Mouse (Mus musculus): Measurements from ENCODE around the gene Igfbp7.

Gene Igfbp7

DNA sequence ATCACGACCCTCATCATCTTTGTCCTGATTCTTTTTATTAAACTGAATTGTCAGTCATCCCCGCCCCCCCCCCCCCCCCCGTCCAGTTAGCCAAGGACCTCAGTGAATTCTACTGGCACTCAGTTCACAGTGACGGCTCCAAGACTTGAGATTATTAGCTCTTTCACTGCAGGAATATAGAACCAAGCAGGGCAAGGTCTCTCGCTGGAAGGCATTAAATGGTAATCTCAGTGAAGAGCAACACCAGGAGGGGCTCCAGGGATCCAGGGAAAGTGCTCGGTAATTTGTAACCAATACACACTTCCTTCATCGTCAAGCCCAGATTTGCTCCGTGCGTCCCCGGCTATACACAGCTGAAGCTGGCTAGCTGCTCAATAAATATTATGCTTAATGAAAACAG, 2.9 kb downstream of the Igfbp7 start:
- no peak for DNase-seq

- no peak for DNase-seq
Measured at GRCm38 (mm10) chr5:77402901-77403300, 4.9 kb downstream of the Igfbp7 start.

- no peak for DNase-seq
Measured at GRCm38 (mm10) chr5:77402137-77402536, 5.7 kb downstream of the Igfbp7 start.

GRCm38 (mm10) chr5:77400823-77401222, 7.0 kb downstream of the Igfbp7 start:
- no peak for DNase-seq

DNA sequence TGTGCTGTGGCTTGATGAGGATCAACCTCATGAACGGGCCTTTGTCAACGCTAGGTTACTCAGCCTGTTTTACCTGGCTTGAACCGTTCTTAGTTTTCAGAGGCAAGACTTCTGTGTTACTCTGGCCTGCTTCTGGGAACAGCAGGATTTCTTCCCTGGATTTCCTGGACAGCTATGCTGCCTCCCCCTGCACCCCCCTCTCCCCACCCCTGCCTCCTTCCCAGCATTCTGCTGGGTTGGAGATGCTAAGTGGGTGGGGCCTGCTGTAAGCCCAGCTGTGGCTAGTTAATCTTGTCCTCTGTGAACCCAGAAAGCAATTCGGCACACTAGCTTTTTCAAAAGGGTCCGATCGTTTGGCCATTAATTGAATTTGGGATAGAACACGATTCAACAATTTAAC, 7.7 kb downstream of the Igfbp7 start:
- DNase-seq = no peak

DNA sequence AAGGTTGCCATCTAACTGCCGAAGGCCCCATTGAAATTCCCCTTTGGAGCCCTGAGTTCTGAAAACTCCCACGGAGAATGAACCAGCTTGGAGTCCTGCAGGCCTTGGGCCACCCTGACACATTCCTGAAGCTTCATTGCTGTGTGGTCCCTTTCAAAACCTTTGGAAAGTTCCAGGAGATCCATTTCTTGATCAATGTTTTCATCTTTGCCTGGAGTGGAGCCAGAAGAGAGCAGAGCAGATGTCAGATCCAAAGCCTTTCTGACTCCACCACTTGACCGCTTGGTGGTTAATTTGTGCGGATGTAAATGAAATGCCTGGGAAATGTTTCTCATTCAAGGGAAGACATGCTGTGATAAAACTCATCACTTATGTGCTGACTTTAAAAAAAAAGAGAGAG, 8.8 kb downstream of the Igfbp7 start:
- no peak for DNase-seq

DNA sequence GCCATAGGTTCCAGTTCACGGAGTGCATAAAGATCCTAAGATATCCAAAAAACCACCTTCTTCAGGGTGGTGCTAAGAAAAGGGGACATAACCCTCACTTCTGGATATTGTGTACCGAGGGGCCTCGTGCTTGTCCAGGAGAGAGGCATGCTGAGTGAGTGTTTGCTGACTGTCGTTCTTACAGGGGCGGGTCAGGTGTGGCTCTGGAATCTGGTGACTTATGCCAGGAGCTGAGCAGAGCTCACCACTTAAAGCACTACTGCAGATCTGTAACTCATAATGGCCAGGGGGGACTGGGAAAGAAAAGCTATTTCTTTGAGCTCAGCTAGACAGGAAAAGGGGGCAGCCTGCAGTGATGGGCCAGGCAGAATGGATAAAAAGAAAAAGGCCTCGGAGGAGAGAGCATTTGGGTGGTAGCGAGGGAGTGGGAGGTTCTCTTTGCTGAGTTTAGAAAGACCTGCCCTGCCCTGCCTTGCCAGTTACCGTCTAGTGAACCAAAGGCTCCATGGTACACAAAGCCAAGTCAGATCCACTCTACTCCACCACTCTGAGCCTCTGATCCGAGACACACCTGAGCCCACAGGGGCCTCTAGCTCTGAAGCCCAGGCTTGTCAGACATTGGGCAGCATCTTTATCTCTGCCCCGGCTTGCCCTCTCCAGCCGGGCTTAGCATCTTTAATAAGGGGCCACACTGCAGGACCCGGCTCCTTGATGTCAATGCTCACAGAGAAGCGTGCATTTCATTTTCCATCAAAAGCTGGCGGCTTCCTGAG, 9.4 kb downstream of the Igfbp7 start:
- DNase-seq = no peak

GRCm38 (mm10) chr5:77393990-77394618, 13.7 kb downstream of the Igfbp7 start:
- peak; percentile 14 for DNase-seq

DNA sequence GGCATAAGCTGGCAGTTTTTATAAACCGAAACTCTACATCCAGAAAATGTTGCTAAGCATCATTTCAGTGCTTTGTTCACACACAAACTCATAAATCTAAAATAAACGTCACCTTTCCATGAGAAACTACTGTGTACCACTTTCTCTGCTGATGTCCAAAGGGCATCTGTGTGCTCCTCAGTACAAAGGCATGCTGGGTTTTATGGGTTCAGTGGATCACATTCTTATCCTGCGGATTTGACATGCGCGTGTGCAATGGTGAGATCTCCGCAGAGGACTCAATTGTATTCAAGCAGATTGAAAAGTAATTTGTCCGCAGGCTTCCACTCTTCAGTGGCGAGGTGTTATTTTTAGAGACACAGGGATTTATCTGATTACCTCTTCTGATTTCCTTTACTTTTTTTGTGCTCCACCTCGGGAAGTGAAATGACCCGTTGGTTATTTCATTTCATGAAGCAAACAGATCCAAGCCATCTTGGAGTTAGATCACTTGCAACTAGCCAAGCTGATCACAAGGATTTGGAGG, 14.7 kb downstream of the Igfbp7 start:
- no peak for DNase-seq

DNA sequence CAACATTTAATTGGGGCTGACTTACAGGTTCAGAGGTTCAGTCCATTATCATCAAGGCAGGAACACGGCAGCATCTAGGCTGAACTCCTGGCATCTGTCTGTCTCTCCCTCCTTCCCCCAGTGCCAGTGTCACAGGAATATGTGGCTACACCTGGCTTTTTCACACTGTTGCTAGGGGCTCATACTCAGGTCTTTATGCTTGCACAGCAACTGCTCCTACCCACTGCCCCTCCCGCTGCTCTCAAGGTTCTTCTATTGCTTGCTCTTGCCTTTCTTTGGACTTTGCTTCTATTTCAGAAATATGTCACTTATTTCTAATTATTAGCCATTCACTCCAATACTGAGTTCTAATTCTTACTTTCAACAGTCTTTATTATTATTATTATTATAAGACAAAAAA, 17.6 kb downstream of the Igfbp7 start:
- DNase-seq = no peak

DNA sequence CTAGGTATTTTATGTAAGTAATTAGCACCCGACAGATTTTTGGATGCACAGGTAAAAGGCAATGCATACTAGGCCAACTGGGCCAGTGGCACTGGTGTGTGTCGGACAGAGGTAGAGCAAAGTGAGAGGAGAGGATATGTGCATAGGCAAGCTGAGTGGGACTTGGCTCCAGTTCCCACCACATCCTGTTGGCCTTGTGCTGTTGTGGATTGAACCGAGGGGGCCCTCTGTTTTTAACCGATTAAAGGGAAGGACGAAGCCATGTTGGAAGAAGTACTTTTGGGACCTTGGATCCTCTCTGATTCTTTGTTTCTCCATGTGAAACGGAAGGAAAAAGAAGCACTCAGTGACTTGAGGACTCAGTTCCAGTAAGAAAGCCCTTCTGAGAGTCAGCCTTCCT, 19.5 kb downstream of the Igfbp7 start:
- DNase-seq = no peak

DNA sequence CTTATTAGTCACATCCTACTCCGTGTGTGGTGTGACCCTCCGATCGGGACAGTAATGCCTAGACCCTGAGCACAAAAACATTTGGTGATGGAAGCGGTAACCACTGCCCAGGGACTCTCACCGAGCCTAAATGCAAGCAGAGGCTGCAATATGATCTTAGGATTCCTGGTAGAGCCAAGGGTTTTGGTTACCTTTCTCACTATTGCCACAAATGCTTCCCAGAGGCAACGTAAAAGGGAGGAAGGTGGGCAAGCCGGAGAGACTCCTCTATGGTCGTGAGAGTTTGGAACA, 20.5 kb downstream of the Igfbp7 start:
- DNase-seq = no peak

DNA sequence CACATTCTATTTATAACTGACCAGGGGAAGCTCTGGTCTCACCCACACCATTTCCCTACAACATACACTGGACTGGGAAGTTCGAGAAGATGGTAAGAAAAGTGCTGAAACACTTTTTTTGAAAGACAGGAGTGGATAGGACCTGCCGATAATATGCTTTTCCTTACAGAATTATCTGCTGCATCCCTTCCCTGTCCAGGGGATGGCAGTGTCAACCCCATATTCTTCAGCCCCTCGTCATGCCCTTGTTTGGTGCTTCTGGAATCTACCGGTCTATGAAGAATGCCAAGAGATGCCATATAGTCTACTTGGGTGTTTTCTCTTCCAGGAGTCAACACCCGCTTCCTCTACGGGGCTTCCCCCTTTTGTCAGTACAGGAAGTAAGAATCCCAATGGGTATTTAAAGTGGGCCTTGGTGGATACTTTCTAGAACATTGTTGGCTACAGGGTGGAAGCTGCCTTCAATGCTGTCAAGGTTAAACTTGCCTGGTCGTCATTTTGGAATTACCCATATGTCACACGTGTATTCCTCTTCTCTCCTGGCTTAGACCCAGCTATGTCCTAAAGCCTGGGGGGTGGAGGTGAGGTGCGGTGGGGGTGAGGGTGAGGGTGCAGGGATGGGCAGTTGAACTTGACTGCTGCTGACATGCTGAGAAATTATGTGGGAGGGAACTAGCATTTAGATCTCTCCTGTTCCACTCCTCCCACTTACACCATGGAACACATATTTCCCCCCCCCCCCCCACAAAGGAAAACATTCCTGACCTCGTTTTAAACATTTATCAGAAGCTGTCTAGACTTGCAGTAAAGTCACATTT, 21.0 kb downstream of the Igfbp7 start:
- DNase-seq = no peak

GRCm38 (mm10) chr5:77385900-77386595, 21.8 kb downstream of the Igfbp7 start:
- no peak for DNase-seq

- no peak for DNase-seq
Measured at GRCm38 (mm10) chr5:77385221-77385620, 22.6 kb downstream of the Igfbp7 start.

GRCm38 (mm10) chr5:77384724-77385123, 23.1 kb downstream of the Igfbp7 start:
- DNase-seq = no peak

DNA sequence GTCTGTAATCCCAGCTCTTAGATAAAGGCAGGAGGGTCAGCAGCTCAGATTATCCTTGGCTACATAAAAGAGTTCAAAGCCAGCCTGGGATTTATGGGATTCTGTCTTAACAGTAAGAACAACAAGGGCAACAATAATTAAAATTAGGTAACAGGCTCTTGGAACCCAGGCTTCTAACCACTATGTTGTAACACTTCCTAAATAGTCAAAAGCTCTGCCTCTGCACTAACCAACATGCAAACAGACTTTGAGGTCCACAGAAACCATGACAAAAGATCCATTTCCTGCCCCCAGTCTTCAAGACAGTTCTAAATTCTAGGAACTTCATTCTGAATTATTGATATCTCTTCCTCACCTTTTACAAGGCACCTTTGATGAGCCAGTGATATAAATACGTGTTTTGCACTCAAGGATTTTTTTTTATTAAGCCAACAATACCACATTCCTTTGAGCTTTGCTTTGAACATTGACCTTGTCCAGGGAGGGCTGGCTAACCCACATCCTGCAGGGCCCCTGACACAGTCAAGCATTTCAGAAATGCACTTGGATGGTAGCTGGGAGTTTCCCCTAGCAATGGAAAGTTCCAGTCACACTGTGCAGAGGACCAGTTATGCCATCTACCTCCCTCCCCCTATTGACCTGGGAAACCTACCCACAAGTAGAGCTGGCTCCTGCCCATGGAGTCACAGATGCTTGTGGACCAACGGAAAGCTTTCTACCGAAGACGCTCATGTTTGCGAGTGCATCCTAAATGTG, 23.9 kb downstream of the Igfbp7 start:
- DNase-seq = no peak

DNA sequence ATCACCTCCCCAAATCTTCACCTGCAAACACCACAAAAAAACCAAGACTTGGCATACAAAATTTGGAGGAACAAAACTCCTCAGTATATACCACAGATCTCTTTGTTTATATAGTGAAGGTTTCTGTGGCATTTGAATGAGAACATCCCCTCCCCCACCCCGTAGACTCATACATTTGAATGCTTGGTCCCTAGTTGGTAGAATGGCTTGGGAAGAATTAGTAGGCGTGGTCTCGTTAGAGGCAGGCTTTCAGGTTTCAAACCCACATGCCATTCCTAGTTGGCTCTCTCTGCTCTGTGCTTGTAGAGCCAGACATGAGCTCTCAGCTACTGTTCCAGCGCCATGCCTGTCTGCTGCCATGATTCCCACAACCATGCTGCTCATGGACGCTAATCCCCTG, 26.2 kb downstream of the Igfbp7 start:
- no peak for DNase-seq

DNA sequence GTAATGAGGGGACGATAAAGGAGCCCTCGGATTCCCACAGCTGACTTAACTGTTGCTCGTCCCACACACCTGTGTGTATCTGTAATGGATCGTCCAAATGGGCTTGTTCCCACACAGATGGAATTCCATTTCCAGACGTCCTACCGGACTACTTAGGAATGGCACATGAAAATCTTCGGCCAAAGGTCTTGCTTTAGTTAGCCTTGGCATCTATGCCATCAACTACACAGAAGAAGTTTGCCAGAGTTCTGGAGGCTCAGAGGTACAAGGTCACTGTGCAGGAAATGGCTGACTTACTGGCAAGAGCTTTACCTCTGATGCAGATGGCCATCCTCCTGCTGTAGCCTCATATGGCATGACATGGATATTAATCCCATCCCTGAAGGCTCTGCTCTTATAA, 26.6 kb downstream of the Igfbp7 start:
- DNase-seq = no peak

DNA sequence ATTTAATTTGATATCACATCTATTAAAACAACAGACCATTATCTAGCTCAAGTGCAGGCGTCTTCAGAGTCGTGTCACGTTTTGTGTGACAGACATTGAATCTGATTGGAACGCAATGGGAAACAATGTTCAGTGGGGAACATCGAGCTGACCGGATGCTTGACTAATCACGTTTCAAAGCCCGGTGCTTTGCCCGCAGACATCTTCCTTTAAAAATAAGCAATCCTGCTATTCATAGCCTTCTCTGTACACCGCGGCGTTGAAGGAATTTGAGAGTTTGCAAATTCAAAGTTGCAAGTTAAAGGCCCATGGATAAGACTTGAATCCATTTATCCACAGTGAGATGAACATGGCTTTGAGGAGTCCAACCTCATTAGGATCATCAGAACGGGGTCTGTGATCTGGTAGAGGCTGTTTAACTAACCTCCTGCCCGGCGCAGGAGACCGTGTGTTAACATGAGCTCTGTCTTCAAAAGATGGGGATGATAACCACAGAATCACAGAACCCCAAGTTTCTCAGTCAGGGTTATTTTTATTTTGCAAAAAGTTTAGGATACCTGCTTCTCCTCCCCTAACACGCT, 27.4 kb downstream of the Igfbp7 start:
- no peak for DNase-seq

DNA sequence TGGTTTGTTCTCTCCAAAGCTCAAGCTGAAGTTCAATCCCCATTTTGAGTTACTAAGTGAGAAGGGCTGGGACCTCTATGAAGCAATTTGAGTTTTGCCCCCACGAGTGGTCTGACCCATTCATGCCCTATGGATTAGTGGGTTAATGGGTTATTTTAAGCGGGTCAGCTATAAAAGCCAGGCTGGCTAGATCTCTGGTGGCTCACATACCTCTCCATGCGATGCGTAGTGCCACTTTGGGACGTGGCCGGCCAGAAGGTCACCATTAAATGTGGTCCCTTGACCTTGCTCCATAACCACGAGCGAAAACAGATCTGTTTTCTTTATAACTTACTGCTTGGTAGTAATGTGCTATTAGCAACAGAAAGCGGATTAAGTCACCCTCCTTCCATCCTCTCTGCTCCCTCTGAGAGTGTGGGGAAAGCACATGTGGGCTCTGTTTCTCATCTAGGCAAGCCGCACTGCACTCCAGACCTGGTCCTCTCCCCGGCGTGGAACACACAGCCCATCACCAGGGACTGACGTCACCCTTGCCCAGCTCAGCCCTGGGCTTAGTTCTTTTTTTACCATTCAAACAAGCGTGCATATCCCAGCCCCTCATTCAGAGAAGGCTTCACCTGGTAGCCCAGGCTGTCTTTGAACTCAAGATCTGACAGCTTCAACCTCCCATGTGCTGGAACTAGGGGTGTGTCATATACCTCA, 28.3 kb downstream of the Igfbp7 start:
- no peak for DNase-seq

Measured in right cerebral cortex, adult 18-20 months (tissue).